Mouse (Mus musculus): ENCODE results near the gene Nav1.

The Nav1 gene

GRCm38 (mm10) chr1:135629846-135630245, 22.8 kb upstream of the Nav1 start:
- DNase-seq (ENCODE audit: low read depth, low spot score), result no peak
- H3K36me3 ChIP-seq (ENCODE audit: control insufficient read depth, insufficient read depth, low read length, poor library complexity, severe bottlenecking), result no peaks in the 10 kb centered on the region
- H3K27me3 ChIP-seq (ENCODE audit: control insufficient read depth, insufficient read depth, low read length, poor library complexity, severe bottlenecking), result no peaks in the 10 kb centered on the region

GRCm38 (mm10) chr1:135626218-135626617, 19.1 kb upstream of the Nav1 start:
- no peak for DNase-seq (ENCODE audit: low read depth, low spot score)
- no peaks in the 10 kb centered on the region for H3K36me3 ChIP-seq (ENCODE audit: control insufficient read depth, insufficient read depth, low read length, poor library complexity, severe bottlenecking)
- H3K27me3 ChIP-seq (ENCODE audit: control insufficient read depth, insufficient read depth, low read length, poor library complexity, severe bottlenecking), result no peaks in the 10 kb centered on the region

GRCm38 (mm10) chr1:135625741-135626140, 18.6 kb upstream of the Nav1 start:
- no peaks in the 10 kb centered on the region for H3K27me3 ChIP-seq (ENCODE audit: control insufficient read depth, insufficient read depth, low read length, poor library complexity, severe bottlenecking)
- DNase-seq (ENCODE audit: low read depth, low spot score), result no peak
- H3K36me3 ChIP-seq (ENCODE audit: control insufficient read depth, insufficient read depth, low read length, poor library complexity, severe bottlenecking), result no peaks in the 10 kb centered on the region

GRCm38 (mm10) chr1:135624646-135625045, 17.6 kb upstream of the Nav1 start:
- H3K27me3 ChIP-seq (ENCODE audit: control insufficient read depth, insufficient read depth, low read length, poor library complexity, severe bottlenecking), result no peaks in the 10 kb centered on the region
- no peak for DNase-seq (ENCODE audit: low read depth, low spot score)
- no peaks in the 10 kb centered on the region for H3K36me3 ChIP-seq (ENCODE audit: control insufficient read depth, insufficient read depth, low read length, poor library complexity, severe bottlenecking)

GRCm38 (mm10) chr1:135623136-135623535, 16.0 kb upstream of the Nav1 start:
- no peak for DNase-seq (ENCODE audit: low read depth, low spot score)
- no peaks in the 10 kb centered on the region for H3K36me3 ChIP-seq (ENCODE audit: control insufficient read depth, insufficient read depth, low read length, poor library complexity, severe bottlenecking)
- H3K27me3 ChIP-seq (ENCODE audit: control insufficient read depth, insufficient read depth, low read length, poor library complexity, severe bottlenecking), result no peaks in the 10 kb centered on the region

GRCm38 (mm10) chr1:135621307-135621706, 14.2 kb upstream of the Nav1 start:
- no peak for DNase-seq (ENCODE audit: low read depth, low spot score)
- Histone ChIP-seq H3K36me3 (ENCODE audit: control insufficient read depth, insufficient read depth, low read length, poor library complexity, severe bottlenecking) (no peaks in the 10 kb centered on the region), H3K27me3 (ENCODE audit: control insufficient read depth, insufficient read depth, low read length, poor library complexity, severe bottlenecking) (no peaks in the 10 kb centered on the region)

GRCm38 (mm10) chr1:135619932-135620391, 12.9 kb upstream of the Nav1 start:
- DNase-seq (ENCODE audit: low read depth, low spot score), result peak; percentile 11
- Histone ChIP-seq H3K36me3 (ENCODE audit: control insufficient read depth, insufficient read depth, low read length, poor library complexity, severe bottlenecking) (no peaks in the 10 kb centered on the region), H3K27me3 (ENCODE audit: control insufficient read depth, insufficient read depth, low read length, poor library complexity, severe bottlenecking) (no peaks in the 10 kb centered on the region)

- DNase-seq (ENCODE audit: low read depth, low spot score), result no peak
- H3K36me3 ChIP-seq (ENCODE audit: control insufficient read depth, insufficient read depth, low read length, poor library complexity, severe bottlenecking), result no peaks in the 10 kb centered on the region
These were observed 12.0 kb upstream of the Nav1 start for GRCm38 (mm10) chr1:135619130-135619529.

GRCm38 (mm10) chr1:135617344-135617743, 10.2 kb upstream of the Nav1 start:
- no peaks in the 10 kb centered on the region for H3K36me3 ChIP-seq (ENCODE audit: control insufficient read depth, insufficient read depth, low read length, poor library complexity, severe bottlenecking)

More at GRCm38 (mm10) chr1:135619130-135619529, 12.0 kb upstream of the Nav1 start:
- H3K27me3 ChIP-seq (ENCODE audit: control insufficient read depth, insufficient read depth, low read length, poor library complexity, severe bottlenecking), result no peaks in the 10 kb centered on the region

GRCm38 (mm10) chr1:135615715-135616641, 8.9 kb upstream of the Nav1 start:
- peak; percentile 15 for DNase-seq (ENCODE audit: low read depth, low spot score)
- Histone ChIP-seq H3K36me3 (ENCODE audit: control insufficient read depth, insufficient read depth, low read length, poor library complexity, severe bottlenecking) (no peaks in the 10 kb centered on the region), H3K27me3 (ENCODE audit: control insufficient read depth, insufficient read depth, low read length, poor library complexity, severe bottlenecking) (no peaks in the 10 kb centered on the region)

More at GRCm38 (mm10) chr1:135617344-135617743, 10.2 kb upstream of the Nav1 start:
- no peak for DNase-seq (ENCODE audit: low read depth, low spot score)
- no peaks in the 10 kb centered on the region for H3K27me3 ChIP-seq (ENCODE audit: control insufficient read depth, insufficient read depth, low read length, poor library complexity, severe bottlenecking)

- DNase-seq (ENCODE audit: low read depth, low spot score), result no peak
- no peaks in the 10 kb centered on the region for H3K27me3 ChIP-seq (ENCODE audit: control insufficient read depth, insufficient read depth, low read length, poor library complexity, severe bottlenecking)
- no peaks in the 10 kb centered on the region for H3K36me3 ChIP-seq (ENCODE audit: control insufficient read depth, insufficient read depth, low read length, poor library complexity, severe bottlenecking)
These were observed 2.5 kb upstream of the Nav1 start for GRCm38 (mm10) chr1:135609621-135610020.

GRCm38 (mm10) chr1:135606355-135607015, 610 bp downstream of the Nav1 start:
- DNase-seq (ENCODE audit: low read depth, low spot score), result no peak
- Histone ChIP-seq H3K36me3 (ENCODE audit: control insufficient read depth, insufficient read depth, low read length, poor library complexity, severe bottlenecking) (no peaks in the 10 kb centered on the region), H3K27me3 (ENCODE audit: control insufficient read depth, insufficient read depth, low read length, poor library complexity, severe bottlenecking) (no peaks in the 10 kb centered on the region)

- H3K27me3 ChIP-seq (ENCODE audit: control insufficient read depth, insufficient read depth, low read length, poor library complexity, severe bottlenecking), result no peaks in the 10 kb centered on the region
- DNase-seq (ENCODE audit: low read depth, low spot score), result no peak
- no peaks in the 10 kb centered on the region for H3K36me3 ChIP-seq (ENCODE audit: control insufficient read depth, insufficient read depth, low read length, poor library complexity, severe bottlenecking)
These were observed 1.6 kb downstream of the Nav1 start for GRCm38 (mm10) chr1:135605530-135605929.

GRCm38 (mm10) chr1:135604361-135605052, 2.6 kb downstream of the Nav1 start:
- DNase-seq (ENCODE audit: low read depth, low spot score), result no peak
- Histone ChIP-seq H3K36me3 (ENCODE audit: control insufficient read depth, insufficient read depth, low read length, poor library complexity, severe bottlenecking) (no peaks in the 10 kb centered on the region), H3K27me3 (ENCODE audit: control insufficient read depth, insufficient read depth, low read length, poor library complexity, severe bottlenecking) (no peaks in the 10 kb centered on the region)
